10 mouse cellular contexts compared by ENCODE assay signal in genomic region chr5:131824197-131824991, GRCm38 (mm10).
DNase-seq lines count a peak whose midpoint lies in the region; ATAC-seq lines count a peak whose summit lies in the region.
"Had no signal": no experiment of that assay in that cellular context is flagged by ENCODE, and none has a peak within 500 bp of the region (broad histone marks: within the 10 kb centered on the region; RNA-seq: fewer than 3 reads in every experiment).

No protein-coding gene starts in this region.

- no peaks in the 10 kb centered on the region for H3K36me3 ChIP-seq in hindbrain, embryonic 14.5 days (replicated peaks; ENCODE audit: control insufficient read depth, insufficient read depth)
- no peaks in the 10 kb centered on the region for H3K36me3 ChIP-seq in midbrain, embryonic 15.5 days (replicated peaks)
- H3K36me3 ChIP-seq: liver, embryonic 13.5 days had no signal

- H3K9ac ChIP-seq in hindbrain, embryonic 14.5 days = no peak overlapping the region
- no peak overlapping the region for H3K9ac ChIP-seq in midbrain, embryonic 15.5 days
- H3K9ac ChIP-seq: liver, embryonic 13.5 days had no signal

- H3K4me3 ChIP-seq in hindbrain, embryonic 14.5 days (replicated peaks; ENCODE audit: low read length) = no peak overlapping the region
- no peak overlapping the region for H3K4me3 ChIP-seq in midbrain, embryonic 15.5 days
- H3K4me3 ChIP-seq: liver, embryonic 13.5 days had no signal

- H3K4me1 ChIP-seq in hindbrain, embryonic 14.5 days (replicated peaks; ENCODE audit: control insufficient read depth, insufficient read depth, low read length) = peaks cover 20% of the 10 kb centered on the region
- H3K4me1 ChIP-seq in midbrain, embryonic 15.5 days = peaks cover 16% of the 10 kb centered on the region
- H3K4me1 ChIP-seq: liver, embryonic 13.5 days had no signal

- H3K27ac ChIP-seq in hindbrain, embryonic 14.5 days = peak overlapping the region; percentile 22
- H3K27ac ChIP-seq in midbrain, embryonic 15.5 days = peak overlapping the region; percentile 45; the same call in 1 of the 2 replicates
- H3K27ac ChIP-seq: liver, embryonic 13.5 days had no signal

- WGBS in hindbrain, embryonic 14.5 days = 11% methylated on average over 11 of the region's 11 CpGs
- 12% methylated on average over 11 of the region's 11 CpGs for WGBS in midbrain, embryonic 15.5 days

- DNase-seq in kidney, postnatal 4 days = peak; percentile 34 to 57
- DNase-seq in kidney, adult 11 months = no peak
- peak; percentile 83 to 92 for DNase-seq in cerebellum, postnatal 10 days
- peak; percentile 62 for DNase-seq in hindbrain, embryonic 14.5 days (ENCODE audit: low spot score)
- DNase-seq in gastrocnemius, adult 18-20 months (ENCODE audit: low spot score) = no peak
- DNase-seq in urinary bladder, postnatal 10 days (ENCODE audit: low spot score) = no peak
- DNase-seq in adrenal gland, adult (ENCODE audit: inconsistent age in 2 of 2, low spot score in 1 of 2) = no peak
- DNase-seq: adrenal gland, postnatal 10 days; liver, embryonic 13.5 days had no signal

- ATAC-seq in hindbrain, embryonic 14.5 days (ENCODE audit: low FRiP score) = peak; percentile 89
- ATAC-seq in midbrain, embryonic 15.5 days (replicated peaks) = peak; percentile 24; the same call in 1 of the 2 replicates

- no peak overlapping the region for H3K4me2 ChIP-seq in hindbrain, embryonic 14.5 days (replicated peaks)
- H3K4me2 ChIP-seq in midbrain, embryonic 15.5 days = no peak overlapping the region
- H3K4me2 ChIP-seq: liver, embryonic 13.5 days had no signal

- no peaks in the 10 kb centered on the region for H3K27me3 ChIP-seq in hindbrain, embryonic 14.5 days (ENCODE audit: control insufficient read depth, insufficient read depth, low read length)
- H3K27me3 ChIP-seq in midbrain, embryonic 15.5 days (replicated peaks) = no peaks in the 10 kb centered on the region
- H3K27me3 ChIP-seq: liver, embryonic 13.5 days had no signal

- H3K9me3 ChIP-seq in hindbrain, embryonic 14.5 days (ENCODE audit: control insufficient read depth, low read length) = no peaks in the 10 kb centered on the region
- H3K9me3 ChIP-seq in midbrain, embryonic 15.5 days = no peaks in the 10 kb centered on the region
- H3K9me3 ChIP-seq: liver, embryonic 13.5 days had no signal

Comparison
In these comparisons a context has a peak if more than half of its experiments do, and no peak if none do; other contexts are left out.
1. DNase-seq: peak in kidney, postnatal 4 days (2 of 2), cerebellum, postnatal 10 days (2 of 2) and hindbrain, embryonic 14.5 days (single experiment); none in kidney, adult 11 months (single experiment), gastrocnemius, adult 18-20 months (single experiment), urinary bladder, postnatal 10 days (single experiment) and adrenal gland, adult (0 of 2).